Mouse (Mus musculus): Measurements from ENCODE around the gene Itln1.

DNA sequence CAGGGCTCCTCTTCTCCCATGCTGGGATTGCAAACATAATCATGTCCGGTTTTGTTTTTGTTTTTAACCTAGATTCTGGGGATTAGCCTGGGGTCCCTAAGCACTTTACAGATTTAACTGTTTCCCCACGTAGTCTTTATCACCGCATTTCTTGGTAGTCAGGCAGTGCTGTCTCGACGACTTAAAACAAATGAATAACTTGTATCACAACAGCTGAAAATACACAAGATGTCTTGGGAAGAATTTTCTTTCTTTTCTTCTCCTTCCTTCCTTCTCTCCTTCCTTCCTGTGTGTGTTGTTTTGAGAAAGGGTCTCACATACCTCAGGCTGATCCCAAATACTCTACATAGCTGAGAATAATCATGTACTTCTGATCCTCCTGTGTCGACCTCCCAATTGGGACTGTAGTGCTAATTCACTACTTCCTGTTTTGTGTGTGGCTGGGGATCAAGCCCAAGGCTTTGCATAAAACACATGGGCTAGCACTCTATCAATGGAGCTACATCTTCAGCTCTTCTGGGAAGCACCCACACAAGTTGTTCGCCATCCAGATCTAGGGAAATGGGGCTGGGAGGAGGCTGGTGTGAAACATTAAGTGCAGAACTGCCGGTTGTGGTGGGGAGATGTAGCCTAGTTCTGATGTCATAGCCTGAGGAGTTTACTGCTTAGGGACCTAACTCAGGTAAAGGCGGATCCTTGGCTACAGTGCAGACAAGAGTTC, 61.0 kb downstream of the Itln1 start:
- no peak for TF ChIP-seq CTCF (conservative IDR thresholded peaks at IDR 0.05; ENCODE audit: insufficient read depth, insufficient read length, low read depth, low read length)
- no peak for TF ChIP-seq POLR2A (IDR thresholded peaks at IDR 0.05; ENCODE audit: low read depth, low read length)
